Mouse (Mus musculus) kidney, adult 11 months (tissue): ENCODE measurements around the gene Sucla2.

Experiments
- DNase-seq: peaks from one replicate; pipeline ENCODE4 v3.0.0; 2022

Gene Sucla2

DNA sequence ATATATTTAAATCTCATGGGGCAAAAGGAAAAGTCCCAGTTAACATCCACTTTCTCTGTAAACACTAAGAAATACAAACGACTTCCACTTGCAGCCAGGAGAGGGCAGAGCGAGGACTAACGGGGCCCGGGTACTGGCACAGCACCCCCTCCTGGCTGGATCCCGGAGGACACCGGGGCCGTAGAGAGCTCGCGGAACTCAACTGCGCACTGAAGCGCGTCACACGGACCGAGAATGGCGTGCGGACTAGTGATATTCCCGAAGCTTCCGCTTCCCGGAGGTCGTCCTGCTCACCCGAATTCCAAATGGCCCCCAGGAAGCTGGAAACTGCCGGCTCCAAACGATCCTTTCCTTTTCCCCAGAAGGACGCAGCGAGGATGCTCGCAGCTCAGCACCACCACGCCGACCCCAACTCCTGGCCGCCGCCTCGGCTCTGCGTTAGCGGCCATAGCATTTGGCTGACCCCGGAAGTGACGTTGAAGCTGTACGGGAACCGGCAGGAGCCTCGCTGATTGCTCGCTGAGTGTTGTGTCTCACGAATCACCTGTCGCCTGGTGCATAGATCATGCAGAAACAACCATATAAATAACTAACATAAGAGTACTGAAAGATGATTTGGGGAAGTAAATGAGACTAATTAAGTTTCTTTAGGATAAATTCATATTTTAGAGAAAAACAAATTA is at the start of gene Sucla2:
Gene Sucla2 (plus strand): TSS at position 554 of the 683 bp plus-strand sequence.
- DNase-seq: peak; percentile 93

DNA sequence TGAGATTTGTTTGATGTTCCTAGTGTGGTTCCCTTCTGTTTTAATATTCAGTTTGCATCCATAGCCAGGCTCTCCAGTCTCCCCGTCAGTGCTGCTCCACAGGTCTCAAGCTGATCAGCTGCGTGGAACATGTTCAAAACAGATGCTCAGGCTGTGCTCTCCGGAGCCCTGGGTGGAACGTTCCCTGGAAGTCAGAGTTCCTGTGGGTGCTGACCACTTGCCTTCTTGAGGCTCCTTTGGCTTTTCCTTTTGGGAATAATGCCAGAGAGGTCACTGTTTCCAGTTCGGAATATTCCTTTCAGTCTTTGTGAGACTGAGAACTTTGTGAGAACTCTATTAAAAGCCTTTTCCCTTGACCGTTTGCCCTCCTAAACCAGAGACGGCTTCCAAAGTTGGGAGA is 49.6 kb upstream of the Sucla2 start:
- DNase-seq: no peak

GRCm38 (mm10) chr14:73476361-73476934 is 48.7 kb upstream of the Sucla2 start:
- no peak for DNase-seq

DNA sequence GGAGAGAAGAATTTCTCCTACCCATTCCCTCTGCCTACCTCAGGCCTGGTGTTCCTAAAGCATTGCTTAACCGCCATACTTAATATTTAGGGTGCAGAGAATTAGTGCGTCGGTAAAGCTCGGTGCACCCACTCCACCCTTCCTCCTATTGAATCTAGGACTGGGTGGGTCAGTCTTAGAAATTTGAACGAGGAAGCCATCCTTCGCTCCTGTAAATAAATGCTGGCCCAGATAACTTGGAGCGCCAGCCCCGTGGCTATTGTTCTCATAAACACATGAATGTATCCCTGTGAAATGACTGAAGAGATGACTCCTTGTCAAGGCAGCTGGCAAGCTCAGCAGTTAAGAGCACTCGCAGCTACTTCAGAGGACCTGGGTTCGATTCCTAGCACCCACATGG is 48.0 kb upstream of the Sucla2 start:
- DNase-seq: no peak

DNA sequence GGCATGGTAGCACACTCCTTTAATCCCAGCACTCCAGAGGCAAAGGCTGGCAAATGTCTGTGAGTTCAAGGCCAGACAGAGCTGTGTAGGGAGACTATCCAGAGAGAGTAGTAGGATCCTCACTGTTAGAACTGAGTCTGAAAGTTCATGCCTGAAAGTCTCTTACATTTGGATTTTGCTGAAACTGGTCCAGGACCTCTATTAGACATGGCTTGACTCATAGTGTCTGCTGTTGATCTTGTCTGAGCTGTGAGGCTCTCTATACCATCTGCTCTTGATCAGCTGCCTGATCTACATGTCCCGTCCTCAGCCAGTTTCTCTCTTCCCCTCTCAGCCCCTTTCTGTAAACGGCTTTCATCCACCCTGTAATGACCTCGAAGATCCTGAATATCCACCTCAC is 46.8 kb upstream of the Sucla2 start:
- DNase-seq: no peak

- DNase-seq: no peak
Observed at GRCm38 (mm10) chr14:73479771-73480170, 45.3 kb upstream of the Sucla2 start.

DNA sequence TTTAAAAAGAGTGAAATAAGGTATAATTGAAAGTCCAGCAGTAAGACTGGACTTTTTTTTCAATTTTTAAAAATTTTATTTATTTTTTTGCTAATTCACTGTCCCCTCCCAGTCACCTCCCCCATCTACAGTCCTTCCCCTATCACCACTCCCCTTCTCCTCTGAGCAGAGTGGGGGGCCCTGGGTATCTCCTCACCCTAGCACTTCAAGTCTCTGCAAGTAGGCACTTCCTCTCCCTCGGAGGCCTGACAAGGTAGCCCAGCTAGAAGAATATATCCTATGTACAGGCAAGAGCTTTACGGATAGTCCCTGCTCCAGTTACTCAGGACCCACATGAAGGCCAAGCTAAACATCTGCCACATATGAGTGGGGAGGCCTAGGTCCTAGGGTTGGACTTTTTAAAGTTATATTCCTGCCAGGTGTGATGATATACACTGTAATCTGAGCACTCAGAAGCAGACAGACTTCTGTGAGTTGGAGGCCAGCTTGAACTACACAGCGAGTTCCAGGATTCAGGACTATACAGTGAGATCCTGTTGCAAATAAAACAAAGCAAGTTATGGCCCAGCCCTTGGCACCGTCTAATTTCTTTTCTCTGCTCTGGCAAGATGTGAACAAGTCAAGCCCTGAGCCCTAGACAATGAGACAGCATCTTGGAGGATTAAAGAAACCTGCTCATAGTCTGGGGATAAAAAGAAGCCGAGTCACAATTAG is 41.4 kb upstream of the Sucla2 start:
- no peak for DNase-seq

GRCm38 (mm10) chr14:73484366-73485110 is 40.6 kb upstream of the Sucla2 start:
- no peak for DNase-seq

DNA sequence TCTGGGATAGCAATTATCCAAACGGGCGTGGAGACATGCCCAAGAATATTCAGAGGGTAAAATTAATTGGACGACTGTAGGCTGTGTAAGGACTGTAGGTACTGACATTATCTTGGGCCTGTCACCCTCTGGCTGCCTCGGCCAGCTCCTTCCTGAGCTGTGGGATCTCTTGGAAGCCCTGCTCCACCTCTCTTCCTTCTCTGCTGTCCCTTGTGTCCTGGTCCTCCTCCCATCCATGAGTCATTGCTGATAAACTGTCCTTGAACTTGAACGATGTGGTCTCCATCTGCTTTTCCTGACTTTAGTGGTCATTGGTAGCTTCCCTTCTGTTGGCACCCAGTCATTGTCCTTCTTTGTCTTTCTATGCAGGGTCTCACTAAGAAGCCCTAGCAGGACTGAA is 38.5 kb upstream of the Sucla2 start:
- DNase-seq: no peak

- no peak for DNase-seq
Observed at GRCm38 (mm10) chr14:73493356-73493755, 31.8 kb upstream of the Sucla2 start.

DNA sequence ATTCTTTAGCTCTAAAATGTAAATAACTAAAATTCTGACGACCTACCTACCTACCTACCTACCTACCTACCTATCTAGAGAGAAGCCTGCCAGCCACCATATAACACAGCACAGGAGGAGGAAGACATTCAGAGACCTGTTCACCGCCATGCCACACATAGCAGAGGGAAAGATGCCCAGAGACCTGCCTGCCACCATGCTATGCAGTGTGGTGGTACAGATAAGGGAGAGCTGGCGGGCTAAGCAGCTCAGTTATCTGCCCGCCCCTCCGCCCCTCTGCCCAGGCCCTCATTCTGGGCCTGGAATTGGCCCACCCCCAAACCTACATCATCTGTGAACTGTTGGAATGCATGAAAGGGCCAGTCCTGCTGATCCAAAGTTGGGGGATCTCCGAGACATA is 31.0 kb upstream of the Sucla2 start:
- DNase-seq: no peak

DNA sequence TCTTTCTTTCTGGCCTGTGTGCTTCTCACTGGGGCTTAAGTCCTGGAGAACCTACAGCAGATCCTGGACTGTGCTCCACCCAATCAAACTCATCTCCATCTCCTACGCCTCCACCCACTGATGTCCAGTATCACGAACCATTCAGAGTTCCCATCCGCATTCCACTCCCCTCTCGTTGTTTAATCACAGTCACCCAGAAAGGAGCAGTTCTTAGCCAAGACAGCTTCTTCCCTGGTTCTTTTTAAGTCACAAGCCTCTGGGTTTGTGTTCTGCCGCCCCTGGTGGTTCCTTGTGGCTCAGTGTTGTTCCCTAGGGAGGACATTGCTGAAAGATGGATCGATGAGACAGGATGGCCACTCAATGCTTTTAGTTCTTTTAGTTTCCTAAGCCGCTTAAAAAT is 29.4 kb upstream of the Sucla2 start:
- no peak for DNase-seq

DNA sequence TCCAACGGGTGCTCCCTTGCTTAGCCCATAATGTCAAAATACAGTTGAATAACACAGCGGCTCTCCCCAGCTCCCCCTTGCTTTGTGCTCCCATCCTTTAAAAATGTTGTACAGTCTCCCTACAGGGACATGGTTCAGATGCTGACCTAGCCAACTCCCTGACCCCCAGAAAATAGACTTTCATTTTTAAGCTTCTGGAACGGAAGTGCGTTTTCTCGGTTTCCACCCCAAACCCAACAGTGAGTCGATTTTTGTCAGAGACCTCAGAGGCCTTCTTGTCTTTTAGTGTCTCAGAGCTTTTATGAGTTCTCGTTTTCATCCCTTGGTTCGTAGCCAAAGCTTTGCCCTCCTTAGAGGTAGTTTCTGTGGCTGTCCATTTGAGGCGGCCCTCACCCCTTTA is 23.8 kb upstream of the Sucla2 start:
- DNase-seq: no peak

- no peak for DNase-seq
Observed at GRCm38 (mm10) chr14:73501721-73502120, 23.4 kb upstream of the Sucla2 start.

GRCm38 (mm10) chr14:73502591-73503184 is 22.4 kb upstream of the Sucla2 start:
- DNase-seq: no peak

GRCm38 (mm10) chr14:73503237-73503933 is 21.7 kb upstream of the Sucla2 start:
- DNase-seq: no peak

- no peak for DNase-seq
Observed at GRCm38 (mm10) chr14:73506283-73506682, 18.8 kb upstream of the Sucla2 start.

DNA sequence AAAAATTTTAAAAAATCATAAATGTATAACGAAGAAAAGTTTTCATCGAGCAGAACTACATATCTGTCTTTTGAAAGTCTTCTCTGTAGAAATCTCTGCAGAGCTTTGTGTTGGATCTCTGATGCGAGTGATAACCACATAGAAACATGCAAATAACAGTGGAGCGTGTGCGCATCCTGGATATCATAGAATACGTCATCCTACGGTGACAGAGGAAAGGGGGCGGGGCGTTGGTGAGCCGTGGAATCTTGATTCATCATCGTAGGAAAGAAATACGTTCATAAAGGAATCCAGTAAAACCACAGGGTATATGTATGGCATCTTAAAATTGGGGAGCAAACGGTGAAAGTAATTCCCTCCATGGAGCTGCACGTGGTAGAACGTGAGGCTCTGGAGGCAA is 17.9 kb upstream of the Sucla2 start:
- no peak for DNase-seq

- peak; percentile 36 for DNase-seq
Observed at GRCm38 (mm10) chr14:73507702-73508376, 17.3 kb upstream of the Sucla2 start.

- DNase-seq: no peak
Observed at GRCm38 (mm10) chr14:73508630-73509395, 16.3 kb upstream of the Sucla2 start.

DNA sequence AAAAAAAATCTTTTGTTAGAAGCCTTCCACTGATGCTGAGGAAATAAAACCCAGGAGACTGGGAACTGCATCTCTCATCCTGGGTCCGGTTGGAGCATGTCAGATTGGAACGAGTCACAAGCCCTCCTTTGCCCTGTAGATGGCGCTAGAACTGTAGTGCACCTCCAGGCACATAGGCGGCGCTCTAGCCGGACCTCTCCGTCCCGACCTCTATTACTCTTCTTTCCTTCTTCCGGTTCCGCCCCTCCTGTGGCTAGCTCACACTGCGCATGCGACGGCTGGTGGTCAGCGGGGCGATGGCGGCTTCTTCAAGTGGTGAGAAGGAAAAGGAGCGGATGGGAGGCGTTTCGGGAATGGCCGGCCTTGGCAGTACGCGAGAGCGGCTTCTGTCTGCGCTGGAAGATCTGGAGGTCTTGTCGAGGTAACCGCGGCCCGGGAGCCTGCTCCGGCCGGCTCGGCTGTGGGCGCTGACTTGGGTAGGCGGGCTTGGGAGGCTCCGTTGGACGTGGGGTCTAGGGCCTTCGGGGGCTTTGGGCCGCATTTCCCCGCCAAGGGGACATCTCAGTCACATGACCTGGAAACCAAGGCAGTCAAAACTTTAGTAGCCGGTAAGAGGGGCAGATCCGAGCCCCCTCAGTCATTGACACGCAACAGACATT is 15.2 kb upstream of the Sucla2 start, which contains the start of gene Med4:
Gene Med4 (plus strand): TSS at position 261 of the 659 bp plus-strand sequence.
- peak; percentile 93 for DNase-seq
